Mouse (Mus musculus) thymus, adult 2 months (tissue): ENCODE data around the gene Kcnip3.

Experiments
- CTCF ChIP-seq: fragments of 200-500 bp; IDR thresholded peaks from 2 replicates; pipeline ENCODE4 v1.5.1; 2012; ENCODE audit warnings: mild to moderate bottlenecking, control low read depth, low read length, moderate library complexity, borderline replicate concordance; ENCODE audit not compliant: control insufficient read depth, poor library complexity, insufficient read depth; ENCODE audit errors: extremely low read depth
- POLR2A ChIP-seq: fragments of 200-500 bp; IDR thresholded peaks from 2 replicates; pipeline ENCODE4 v1.6.1; 2012; ENCODE audit warnings: mild to moderate bottlenecking, low read length, control low read depth, moderate library complexity; ENCODE audit not compliant: control insufficient read depth, poor library complexity, insufficient read depth; ENCODE audit errors: extremely low read depth

DNA sequence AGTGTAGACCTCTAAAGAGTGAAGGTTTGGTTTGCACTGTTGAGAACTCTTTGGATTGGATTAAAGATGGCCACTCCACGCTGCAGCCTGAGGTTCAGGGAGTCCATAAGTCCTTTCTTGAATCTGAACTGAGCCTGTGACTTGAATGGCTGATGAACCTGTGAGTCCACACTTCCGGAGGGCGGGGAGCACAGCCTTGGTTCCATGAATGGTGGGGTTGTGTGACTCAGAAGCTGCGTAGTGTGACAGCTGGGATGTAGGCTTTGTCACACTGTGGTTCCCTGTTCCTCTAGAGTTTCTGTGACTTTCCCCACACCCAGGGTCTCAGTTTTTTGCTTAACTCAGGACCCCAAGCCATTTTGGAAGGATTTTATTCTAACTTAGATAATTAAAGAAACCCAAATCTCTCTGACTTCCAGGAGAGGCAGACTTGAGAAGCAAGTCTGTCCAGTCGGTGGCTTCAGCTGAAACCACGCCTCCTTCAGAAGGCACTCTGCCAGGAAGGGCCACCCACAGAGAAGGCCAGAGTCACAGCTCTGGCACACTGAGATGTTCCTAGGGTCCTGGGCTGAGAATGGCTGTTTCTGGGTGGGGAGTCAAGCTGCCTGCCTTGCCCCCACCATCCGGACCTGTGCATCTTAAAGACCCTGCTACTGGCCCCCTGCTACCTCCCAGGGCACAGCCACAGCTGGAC, 13.8 kb downstream of the Kcnip3 start:
- TF ChIP-seq POLR2A (no peak), CTCF (no peak)
